Mouse (Mus musculus) E14TG2a.4 (cell line): ENCODE measurements around the gene AW822073.

Source experiments
- H3K27me3 ChIP-seq: 2 replicates; pipeline ENCODE4 v1.6.1; 2014; ENCODE audit warnings: low read length, control low read depth; ENCODE audit not compliant: insufficient read depth
- H3K36me3 ChIP-seq: 2 replicates; pipeline ENCODE4 v1.6.1; 2014; ENCODE audit warnings: low read length, control low read depth; ENCODE audit not compliant: insufficient read depth
- H3K4me1 ChIP-seq: replicated peaks from 2 replicates; pipeline ENCODE4 v1.6.1; 2014; ENCODE audit warnings: low read depth, low read length, control low read depth
- H3K4me3 ChIP-seq: replicated peaks from 2 replicates; pipeline ENCODE4 v1.5.1; 2014; ENCODE audit warnings: mild to moderate bottlenecking, low read length
- H3K9me3 ChIP-seq: 2 replicates; pipeline ENCODE4 v1.6.1; 2014; ENCODE audit warnings: low read length, control low read depth
- CTCF ChIP-seq: conservative IDR thresholded peaks from 2 replicates; pipeline ENCODE4 v1.5.1; 2014; ENCODE audit warnings: low read length
- NANOG ChIP-seq: IDR thresholded peaks from 2 replicates; pipeline ENCODE4 v1.6.1; 2014; ENCODE audit warnings: borderline replicate concordance, low read length, mixed read lengths
- POU5F1 ChIP-seq: IDR thresholded peaks from 2 replicates; pipeline ENCODE4 v1.6.1; 2014; ENCODE audit warnings: low read length, borderline replicate concordance

Gene AW822073

DNA sequence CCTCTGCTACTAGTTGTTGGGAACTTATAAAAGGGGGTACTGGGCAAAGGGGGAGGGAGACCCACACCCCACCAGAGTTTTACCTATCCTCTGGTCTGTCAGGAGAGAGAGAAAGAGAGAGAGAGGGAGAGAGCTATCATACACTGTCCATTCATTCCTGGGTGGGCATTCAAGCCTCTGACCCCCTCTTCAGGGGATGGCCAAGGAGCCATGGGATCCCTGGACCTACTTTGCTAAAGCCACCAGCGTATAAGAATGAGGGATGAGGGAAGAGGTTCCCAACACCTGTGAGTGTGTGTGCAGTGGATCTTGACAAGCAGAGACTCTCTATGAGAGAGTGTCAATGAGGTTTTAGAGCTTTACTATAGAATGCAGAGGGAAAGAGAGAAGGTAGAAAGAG, 18.7 kb downstream of the AW822073 start:
- Histone ChIP-seq H3K36me3 (no peaks in the 10 kb centered on the region), H3K4me3 (no peak overlapping the region), H3K9me3 (peaks cover 12% of the 10 kb centered on the region), H3K4me1 (no peaks in the 10 kb centered on the region), H3K27me3 (peaks cover 4% of the 10 kb centered on the region)
- TF ChIP-seq CTCF (no peak), POU5F1 (no peak), NANOG (no peak)
